Mouse (Mus musculus) liver, embryonic 14.5 days (tissue): ENCODE measurements around the gene Chic2. TPM values are rescaled to one million over a fixed set of nuclear protein-coding genes. Genes with fewer than 3 reads are reported as not detected.
A peak's percentile ranks its signal among the peaks of the same experiment; 100 is the strongest.

Experiments used
- ATAC-seq: fragments of 200-750 bp; cut with Nextera tagmentation; 2 replicates; pipeline ENCODE4 v1.8.0; 2017; ENCODE audit warnings: moderate number of reproducible peaks, mild to moderate bottlenecking, moderate library complexity; ENCODE audit not compliant: insufficient read depth
- DNase-seq, 3 experiments: peaks; one replicate each; pipeline ENCODE4 v3.0.0-alpha.2; 2012 to 2013; ENCODE audit warnings: low read depth in 3 of 3, low spot score in 3 of 3
- H3K27ac ChIP-seq: fragments of 300-500 bp; sonication (generic); 2 replicates; pipeline ENCODE4 v1.5.1; 2014; ENCODE audit warnings: moderate library complexity, mild to moderate bottlenecking, control low read depth, inconsistent platforms
- H3K27me3 ChIP-seq: fragments of 300-500 bp; sonication (generic); 2 replicates; pipeline ENCODE4 v1.6.1; 2014; ENCODE audit warnings: mild to moderate bottlenecking, low read length, moderate library complexity; ENCODE audit not compliant: control insufficient read depth, insufficient read depth
- H3K36me3 ChIP-seq: fragments of 300-500 bp; sonication (generic); replicated peaks from 2 replicates; pipeline ENCODE4 v1.6.1; 2014; ENCODE audit warnings: low read depth; ENCODE audit not compliant: control insufficient read depth, insufficient read depth
- H3K4me1 ChIP-seq, 2 experiments: fragments of 200-500 bp in 1 of 2; fragments of 300-500 bp in 1 of 2; sonication (generic) in 1 of 2; replicated peaks; 2 replicates each; pipeline ENCODE4 v1.6.1; 2012 to 2014; ENCODE audit warnings: antibody characterized with exemption in 1 of 2, inconsistent platforms in 1 of 2, low read length in 1 of 2; ENCODE audit not compliant: control insufficient read depth in 2 of 2, insufficient read depth in 2 of 2
- H3K4me2 ChIP-seq: fragments of 300-500 bp; sonication (generic); 2 replicates; pipeline ENCODE4 v1.6.1; 2014; ENCODE audit warnings: low read depth, mild to moderate bottlenecking, control low read depth, moderate library complexity
- H3K4me3 ChIP-seq, 2 experiments: fragments of 200-500 bp in 1 of 2; fragments of 300-500 bp in 1 of 2; sonication (generic) in 1 of 2; 2 replicates each; pipeline ENCODE4 v1.5.1; 2012 to 2014; ENCODE audit warnings: low read depth in 2 of 2, low read length in 2 of 2, mild to moderate bottlenecking in 2 of 2, control low read depth in 1 of 2, inconsistent platforms in 1 of 2, moderate library complexity in 1 of 2; ENCODE audit not compliant: insufficient read depth in 1 of 2
- H3K9ac ChIP-seq: fragments of 300-500 bp; sonication (generic); replicated peaks from 2 replicates; pipeline ENCODE4 v1.6.1; 2014; ENCODE audit warnings: mild to moderate bottlenecking, control low read depth, moderate library complexity
- H3K9me3 ChIP-seq: fragments of 300-500 bp; sonication (generic); 2 replicates; pipeline ENCODE4 v1.6.1; 2016; ENCODE audit warnings: low read length, mixed read lengths; ENCODE audit not compliant: control insufficient read depth
- CTCF ChIP-seq: IDR thresholded peaks from 2 replicates; pipeline ENCODE4 v1.5.1; 2016; ENCODE audit warnings: antibody characterized with exemption, low read depth, control low read depth
- EP300 ChIP-seq: IDR thresholded peaks from 2 replicates; pipeline ENCODE4 v1.6.1; 2016; ENCODE audit warnings: antibody characterized with exemption, low read depth
- WGBS: fragments of 180-500 bp; shearing (Covaris S2); extraction: QIAGEN DNeasy Blood & Tissue Kit; methylation state at CpG from one replicate; pipeline ENCODE4 v1.1.7; 2014; ENCODE audit not compliant: insufficient replicate concordance; 5-methylcytosine and 5-hydroxymethylcytosine counted together
- polyA plus RNA-seq, 2 experiments: library from polyadenylated mRNA; depleted of rRNA in 1 of 2; stranded (reverse) in 1 of 2; unstranded in 1 of 2; fragments of >200 nt; fragmentation: Nextera tagmentation in 1 of 2; extraction: Ambion mirVana in 1 of 2; gene quantifications; 2 replicates each; pipeline versions ENCODE4 v1.2.1 to v1.2.3; 2012 to 2014

Chic2 gene
- polyA plus RNA-seq (2012; rRNA removed) (4.5 and 10.5 TPM in 2 replicates), polyA plus RNA-seq (2014; fragmentation: Nextera tagmentation; extraction: Ambion mirVana) (19.3 and 24.9 TPM in 2 replicates)

- under 1% methylated on average over 77 of the region's 90 CpGs for WGBS
- ATAC-seq (peak; percentile 89), DNase-seq (peak; percentile 59 to 65 (median 61))
- Histone ChIP-seq H3K27me3 (no peaks in the 10 kb centered on the region), H3K4me1 (peaks cover 3 to 9% of the 10 kb centered on the region in 2 experiments; a peak in 3 of 4 replicates), H3K4me3 (peak within 1 kb of the TSS; percentile 92 to 95), H3K9me3 (no peaks in the 10 kb centered on the region), H3K27ac (peak within 1 kb of the TSS; percentile 66), H3K9ac (peak within 1 kb of the TSS; percentile 98), H3K4me2 (peak within 1 kb of the TSS; percentile 90), H3K36me3 (no peaks in the 10 kb centered on the region)
- TF ChIP-seq EP300 (no peak), CTCF (no peak)
These were observed at the start of gene Chic2 for GRCm38 (mm10) chr5:75044310-75044904. Chic2 (minus strand) TSS chr5:75044774.

DNA sequence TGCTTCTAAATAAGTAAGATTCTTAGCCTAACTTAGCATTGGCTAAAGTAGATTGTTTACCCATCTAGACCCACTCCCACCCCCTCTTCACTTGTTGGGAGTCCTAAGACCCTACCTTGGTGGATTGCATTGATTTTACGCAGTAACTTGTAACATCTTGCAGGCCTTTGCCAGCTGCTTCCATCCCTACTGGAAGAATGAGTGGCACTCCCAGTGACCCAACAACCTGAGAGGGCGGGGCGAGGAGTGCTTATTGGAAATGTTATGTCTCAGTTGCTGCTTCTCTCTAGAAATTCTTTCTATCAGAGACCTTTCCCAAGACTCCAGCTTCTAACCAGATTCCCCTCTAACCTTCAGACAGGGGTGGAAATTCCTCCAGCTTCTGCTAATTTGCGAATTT, 41.3 kb upstream of the Chic2 start:
- no peak for DNase-seq
- no peak overlapping the region for H3K27ac ChIP-seq
- WGBS: 6% methylated on average over 4 of the region's 4 CpGs

DNA sequence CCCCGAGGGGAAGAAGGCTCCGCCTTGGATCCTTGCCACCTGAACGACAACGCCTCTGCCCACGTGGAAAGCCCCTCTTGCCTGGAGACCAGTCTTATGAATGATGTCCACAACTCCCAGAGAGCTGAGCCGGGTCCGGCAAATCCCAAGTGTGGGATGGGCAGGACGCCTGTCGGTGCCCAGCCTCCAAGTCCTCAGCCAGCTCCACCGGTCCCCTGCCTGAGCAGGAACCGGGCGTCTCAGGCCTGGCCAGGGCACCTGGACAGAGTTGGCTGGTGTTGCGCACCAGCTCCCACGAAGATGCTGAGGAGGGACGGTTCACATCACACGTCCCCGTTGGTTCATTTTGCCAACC, 40.9 kb upstream of the Chic2 start:
- Histone ChIP-seq H3K4me2 (no peak overlapping the region), H3K9me3 (no peaks in the 10 kb centered on the region), H3K27me3 (peaks cover 63% of the 10 kb centered on the region), H3K4me1 (no peaks in the 10 kb centered on the region), H3K4me3 (no peak overlapping the region), H3K36me3 (no peaks in the 10 kb centered on the region), H3K27ac (no peak overlapping the region), H3K9ac (no peak overlapping the region)
- 2% methylated on average over 17 of the region's 17 CpGs for WGBS
- ATAC-seq (no peak), DNase-seq (no peak)
- no peak for TF ChIP-seq EP300
- TF ChIP-seq CTCF: no peak

More for the DNA sequence above, 41.3 kb upstream of the Chic2 start:
- ATAC-seq: no peak
- H3K9me3 ChIP-seq: no peaks in the 10 kb centered on the region
- no peaks in the 10 kb centered on the region for H3K4me1 ChIP-seq
- no peak overlapping the region for H3K4me2 ChIP-seq
- no peak overlapping the region for H3K9ac ChIP-seq
- H3K4me3 ChIP-seq: no peak overlapping the region
- H3K27me3 ChIP-seq: peaks cover 59% of the 10 kb centered on the region
- no peaks in the 10 kb centered on the region for H3K36me3 ChIP-seq
- TF ChIP-seq EP300 (no peak), CTCF (no peak)

GRCm38 (mm10) chr5:75084871-75085520, 40.4 kb upstream of the Chic2 start:
- Histone ChIP-seq H3K27ac (no peak overlapping the region), H3K36me3 (no peaks in the 10 kb centered on the region), H3K4me3 (no peak overlapping the region), H3K4me2 (no peak overlapping the region), H3K4me1 (no peaks in the 10 kb centered on the region), H3K9ac (no peak overlapping the region), H3K27me3 (peaks cover 68% of the 10 kb centered on the region), H3K9me3 (no peaks in the 10 kb centered on the region)
- TF ChIP-seq EP300 (no peak), CTCF (no peak)
- ATAC-seq (no peak), DNase-seq (no peak)
- WGBS: 2% methylated on average over 25 of the region's 25 CpGs

DNA sequence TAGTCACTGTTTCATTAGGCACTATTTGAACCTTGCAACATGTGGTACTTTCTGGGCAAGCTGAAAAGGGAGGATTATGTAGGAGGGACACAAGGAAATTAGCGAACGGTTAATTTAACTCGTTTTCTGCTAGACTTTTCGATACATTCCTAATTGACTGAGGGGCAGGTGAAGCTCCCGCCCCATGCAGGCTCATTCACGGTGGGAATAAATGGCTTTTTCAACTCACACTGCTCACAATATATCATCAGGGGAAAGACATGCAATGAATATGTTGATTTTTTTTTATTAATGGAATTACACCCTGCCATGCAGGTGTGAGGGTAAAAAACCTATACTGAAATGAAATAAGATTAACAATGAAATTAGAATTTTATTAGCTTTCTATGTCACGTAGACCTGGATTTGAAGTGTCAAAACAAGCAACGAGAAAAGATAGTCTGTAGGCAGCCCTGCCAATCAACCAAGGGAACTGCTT, 39.9 kb upstream of the Chic2 start:
- H3K36me3 ChIP-seq: no peaks in the 10 kb centered on the region
- no peak overlapping the region for H3K4me3 ChIP-seq
- H3K4me1 ChIP-seq: no peaks in the 10 kb centered on the region
- TF ChIP-seq EP300 (no peak), CTCF (no peak)
- H3K4me2 ChIP-seq: no peak overlapping the region
- no peak overlapping the region for H3K9ac ChIP-seq
- peaks cover 74% of the 10 kb centered on the region for H3K27me3 ChIP-seq
- ATAC-seq: no peak
- H3K27ac ChIP-seq: no peak overlapping the region
- 8% methylated on average over 8 of the region's 8 CpGs for WGBS
- H3K9me3 ChIP-seq: no peaks in the 10 kb centered on the region
- no peak for DNase-seq
